In the genomic region with DNA sequence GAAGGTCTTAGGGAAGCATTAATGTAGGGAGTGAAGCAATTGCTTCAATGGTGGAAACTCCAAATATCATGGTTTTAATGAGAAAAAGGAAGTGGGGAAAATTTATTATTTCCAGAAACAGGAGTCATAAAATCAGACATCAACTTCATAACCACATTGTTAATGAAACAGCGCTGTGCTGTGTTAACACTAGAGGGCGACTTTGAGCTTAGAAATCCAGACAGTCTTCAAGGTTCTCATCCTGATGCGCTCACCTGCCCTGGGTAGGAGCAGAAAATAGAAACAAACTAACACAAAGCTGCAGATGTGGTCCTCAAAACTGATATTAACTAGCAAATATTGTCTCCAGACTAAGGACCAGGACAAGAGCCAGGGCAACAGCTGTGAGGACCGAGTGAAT, we compare ENCODE assay signal across 8 mouse cellular contexts. TPM values are rescaled to one million over a fixed set of nuclear protein-coding genes. Genes with fewer than 3 reads are reported as not detected.
DNase-seq lines count a peak whose midpoint lies in the region; ATAC-seq and TF ChIP-seq lines count a peak whose summit lies in the region.

No protein-coding gene starts in this region.

- H3K4me3 ChIP-seq in heart, adult 2 months, result no peak overlapping the region
- H3K4me3 ChIP-seq in spleen, adult 2 months (ENCODE audit: extremely low read depth, insufficient read depth, insufficient read length), result no peak overlapping the region
- H3K4me3 ChIP-seq in midbrain, postnatal 0 days (ENCODE audit: low read depth, low read length), result no peak overlapping the region

- H3K27me3 ChIP-seq in heart, adult 2 months (ENCODE audit: control insufficient read depth, insufficient read depth, low read length), result no peaks in the 10 kb centered on the region
- H3K27me3 ChIP-seq in spleen, adult 2 months (ENCODE audit: control insufficient read depth, insufficient read depth, low read length), result no peaks in the 10 kb centered on the region
- no peaks in the 10 kb centered on the region for H3K27me3 ChIP-seq in midbrain, postnatal 0 days (ENCODE audit: insufficient read depth, low read length)

- intact Hi-C loops in heart, adult 2 months (cut with DNase I), result loop anchor here (1.0 to 5.0 kb wide), 3 partner anchors 63 to 157 kb away; no protein-coding TSS in a partner anchor

- H3K4me2 ChIP-seq in midbrain, postnatal 0 days (ENCODE audit: low read depth, low read length, poor library complexity, severe bottlenecking), result no peak overlapping the region

- no peak for ATAC-seq in midbrain, postnatal 0 days (ENCODE audit: low FRiP score)

- 15% methylated on average over 4 of the region's 4 CpGs for WGBS in heart, adult 2 months
- 14% methylated on average over 4 of the region's 4 CpGs for WGBS in spleen, adult 2 months
- WGBS in midbrain, postnatal 0 days, result 17% methylated on average over 4 of the region's 4 CpGs

- H3K36me3 ChIP-seq in heart, adult 2 months (ENCODE audit: control insufficient read depth, insufficient read depth, low read length), result no peaks in the 10 kb centered on the region
- peaks cover 3% of the 10 kb centered on the region; the same call in 1 of the 2 replicates for H3K36me3 ChIP-seq in spleen, adult 2 months (ENCODE audit: control insufficient read depth, insufficient read depth, low read length)
- no peaks in the 10 kb centered on the region for H3K36me3 ChIP-seq in midbrain, postnatal 0 days (ENCODE audit: insufficient read depth, low read length)

- H3K79me2 ChIP-seq in heart, adult 2 months (replicated peaks; ENCODE audit: control insufficient read depth, insufficient read depth, low read length), result no peaks in the 10 kb centered on the region

- H3K27ac ChIP-seq in heart, adult 2 months, result no peak overlapping the region
- H3K27ac ChIP-seq in spleen, adult 2 months (ENCODE audit: insufficient read depth, low read length), result peak overlapping the region; percentile 28; the same call in 1 of the 2 replicates
- H3K27ac ChIP-seq in midbrain, postnatal 0 days (ENCODE audit: low read depth, low read length), result no peak overlapping the region

- TF ChIP-seq EP300 in heart, adult 2 months (IDR thresholded peaks at IDR 0.05; ENCODE audit: insufficient read depth, low read depth, low read length), result no peak

- no peak for TF ChIP-seq POLR2A in heart, adult 2 months (IDR thresholded peaks at IDR 0.05; ENCODE audit: insufficient read depth, low read depth, low read length)
- no peak for TF ChIP-seq POLR2A in spleen, adult 2 months (IDR thresholded peaks at IDR 0.05; ENCODE audit: low read depth, low read length)

- H3K9ac ChIP-seq in heart, adult 2 months (ENCODE audit: low read depth, low read length), result no peak overlapping the region
- H3K9ac ChIP-seq in midbrain, postnatal 0 days (replicated peaks; ENCODE audit: low read length, poor library complexity, severe bottlenecking), result no peak overlapping the region

- no peak for DNase-seq in heart, adult 2 months
- no peak for DNase-seq in heart, adult 9 months (ENCODE audit: low spot score in 2 of 2)
- peak; percentile 58 to 70 for DNase-seq in spleen, adult 2 months (ENCODE audit: low read depth in 1 of 2, low spot score in 2 of 2)
- DNase-seq in spleen, adult 12 weeks (ENCODE audit: low spot score), result no peak
- peak; percentile 17 for DNase-seq in cerebellum, adult 9-11 months
- peak; percentile 61 to 64 for DNase-seq in kidney, postnatal 4 days
- DNase-seq in midbrain, postnatal 0 days (ENCODE audit: low spot score), result peak; percentile 86
- DNase-seq in testis, postnatal 10 days (ENCODE audit: low spot score), result no peak

- H3K4me1 ChIP-seq in heart, adult 2 months (ENCODE audit: control insufficient read depth, insufficient read depth, low read length), result no peaks in the 10 kb centered on the region
- H3K4me1 ChIP-seq in spleen, adult 2 months (ENCODE audit: control insufficient read depth, insufficient read depth, insufficient read length), result peaks cover 4% of the 10 kb centered on the region; the same call in 1 of the 2 replicates
- H3K4me1 ChIP-seq in midbrain, postnatal 0 days (ENCODE audit: insufficient read depth, low read length), result no peaks in the 10 kb centered on the region

- TF ChIP-seq CTCF in heart, adult 2 months (IDR thresholded peaks at IDR 0.05), result peak; percentile 91
- peak; percentile 36; the same call in 1 of the 2 replicates for TF ChIP-seq CTCF in spleen, adult 2 months (IDR thresholded peaks at IDR 0.05; ENCODE audit: extremely low read depth, insufficient read depth, insufficient read length, insufficient replicate concordance)
- peak; percentile 89 for TF ChIP-seq CTCF in midbrain, postnatal 0 days (IDR thresholded peaks at IDR 0.05)

- no peaks in the 10 kb centered on the region for H3K9me3 ChIP-seq in midbrain, postnatal 0 days (ENCODE audit: low read length)

RNA-seq across cellular contexts. Expression of a gene that starts 7.6 kb away (rescaled TPM):
- total RNA-seq in heart, adult 2 months (2021), result 10 to 100 TPM; 21.1 to 25.7 TPM
- 114 and 190 TPM in 2 replicates for polyA plus RNA-seq in heart, adult 2 months (2012; rRNA removed)
- polyA plus RNA-seq in spleen, adult 2 months (2012; rRNA removed), result 5,504 and 8,483 TPM in 2 replicates
- 0.57 and 1.4 TPM in 2 replicates for total RNA-seq in midbrain, postnatal 0 days (2014; rRNA removed)
- polyA plus RNA-seq in midbrain, postnatal 0 days (2015; fragmentation: Nextera tagmentation; extraction: Ambion mirVana), result 1.5 and 2.7 TPM in 2 replicates

RNA-seq across cellular contexts. Expression of a gene that starts 11.2 kb away (rescaled TPM):
- total RNA-seq in heart, adult 2 months (2021), result 1 to 10 TPM in 1 of 2 experiments, under 1 TPM in 1; 0.55 to 1.0 TPM
- 3.5 and 6.2 TPM in 2 replicates for polyA plus RNA-seq in heart, adult 2 months (2012; rRNA removed)
- 318 and 334 TPM in 2 replicates for polyA plus RNA-seq in spleen, adult 2 months (2012; rRNA removed)
- total RNA-seq in midbrain, postnatal 0 days (2014; rRNA removed), result 1.1 and 1.2 TPM in 2 replicates
- polyA plus RNA-seq in midbrain, postnatal 0 days (2015; fragmentation: Nextera tagmentation; extraction: Ambion mirVana), result 0.31 and 0.55 TPM in 2 replicates

RNA-seq across cellular contexts. Expression of a gene that starts 37.7 kb away (rescaled TPM):
- total RNA-seq in heart, adult 2 months (2021), result 10 to 100 TPM; 26.8 to 38.4 TPM
- 99.0 and 141 TPM in 2 replicates for polyA plus RNA-seq in heart, adult 2 months (2012; rRNA removed)
- 1,846 and 1,869 TPM in 2 replicates for polyA plus RNA-seq in spleen, adult 2 months (2012; rRNA removed)
- total RNA-seq in midbrain, postnatal 0 days (2014; rRNA removed), result 0.66 TPM in 1 of 2 replicates, not detected in the other
- polyA plus RNA-seq in midbrain, postnatal 0 days (2015; fragmentation: Nextera tagmentation; extraction: Ambion mirVana), result 0.29 and 0.81 TPM in 2 replicates

RNA-seq across cellular contexts. Expression of a gene that starts 46.6 kb away (rescaled TPM):
- total RNA-seq in heart, adult 2 months (2021), result 10 to 100 TPM; 26.1 to 31.2 TPM
- 25.0 and 26.5 TPM in 2 replicates for polyA plus RNA-seq in heart, adult 2 months (2012; rRNA removed)
- 83.0 and 111 TPM in 2 replicates for polyA plus RNA-seq in spleen, adult 2 months (2012; rRNA removed)
- total RNA-seq in midbrain, postnatal 0 days (2014; rRNA removed), result 1.8 and 2.0 TPM in 2 replicates
- polyA plus RNA-seq in midbrain, postnatal 0 days (2015; fragmentation: Nextera tagmentation; extraction: Ambion mirVana), result 2.9 and 4.2 TPM in 2 replicates

RNA-seq across cellular contexts. Expression of a gene that starts 52.4 kb away (rescaled TPM):
- total RNA-seq in heart, adult 2 months (2021), result 10 to 100 TPM; 12.3 to 18.9 TPM
- 33.5 and 44.2 TPM in 2 replicates for polyA plus RNA-seq in heart, adult 2 months (2012; rRNA removed)
- 260 and 307 TPM in 2 replicates for polyA plus RNA-seq in spleen, adult 2 months (2012; rRNA removed)
- total RNA-seq in midbrain, postnatal 0 days (2014; rRNA removed), result 1.7 and 2.8 TPM in 2 replicates
- 4.2 and 5.3 TPM in 2 replicates for polyA plus RNA-seq in midbrain, postnatal 0 days (2015; fragmentation: Nextera tagmentation; extraction: Ambion mirVana)

Comparison
In these comparisons a context has a peak if more than half of its experiments do, and no peak if none do; other contexts are left out.
1. DNase-seq: peak in spleen, adult 2 months (2 of 2), cerebellum, adult 9-11 months (single experiment), kidney, postnatal 4 days (2 of 2) and midbrain, postnatal 0 days (single experiment); none in heart, adult 2 months (0 of 2), heart, adult 9 months (0 of 2), spleen, adult 12 weeks (single experiment) and testis, postnatal 10 days (single experiment).
2. CTCF ChIP-seq: peak in every context shown above with its lines; median percentile 91 in heart, adult 2 months; 89 in midbrain, postnatal 0 days; 36 in spleen, adult 2 months.
3. RNA of a gene that starts 7.6 kb away (polyA plus RNA-seq): 5,504 to 8,483 TPM in spleen, adult 2 months and 114 to 190 TPM in heart, adult 2 months; 1.5 to 2.7 TPM in midbrain, postnatal 0 days; every median in the first group is over 10 times any median in the second.
4. RNA of a gene that starts 11.2 kb away (polyA plus RNA-seq): 318 to 334 TPM in spleen, adult 2 months; 3.5 to 6.2 TPM in heart, adult 2 months and 0.31 to 0.55 TPM in midbrain, postnatal 0 days; every median in the first group is over 10 times any median in the second.
5. RNA of a gene that starts 37.7 kb away (polyA plus RNA-seq): 1,846 to 1,869 TPM in spleen, adult 2 months and 99.0 to 141 TPM in heart, adult 2 months; 0.29 to 0.81 TPM in midbrain, postnatal 0 days; every median in the first group is over 10 times any median in the second.